Mouse (Mus musculus): ENCODE results near the gene Nos1ap. TPM values are rescaled to one million over a fixed set of nuclear protein-coding genes. Genes with fewer than 3 reads are reported as not detected.

Nos1ap gene
- 8.3 and 9.4 TPM in 2 replicates for polyA plus RNA-seq (2012; ENCODE audit: low replicate concordance)

DNA sequence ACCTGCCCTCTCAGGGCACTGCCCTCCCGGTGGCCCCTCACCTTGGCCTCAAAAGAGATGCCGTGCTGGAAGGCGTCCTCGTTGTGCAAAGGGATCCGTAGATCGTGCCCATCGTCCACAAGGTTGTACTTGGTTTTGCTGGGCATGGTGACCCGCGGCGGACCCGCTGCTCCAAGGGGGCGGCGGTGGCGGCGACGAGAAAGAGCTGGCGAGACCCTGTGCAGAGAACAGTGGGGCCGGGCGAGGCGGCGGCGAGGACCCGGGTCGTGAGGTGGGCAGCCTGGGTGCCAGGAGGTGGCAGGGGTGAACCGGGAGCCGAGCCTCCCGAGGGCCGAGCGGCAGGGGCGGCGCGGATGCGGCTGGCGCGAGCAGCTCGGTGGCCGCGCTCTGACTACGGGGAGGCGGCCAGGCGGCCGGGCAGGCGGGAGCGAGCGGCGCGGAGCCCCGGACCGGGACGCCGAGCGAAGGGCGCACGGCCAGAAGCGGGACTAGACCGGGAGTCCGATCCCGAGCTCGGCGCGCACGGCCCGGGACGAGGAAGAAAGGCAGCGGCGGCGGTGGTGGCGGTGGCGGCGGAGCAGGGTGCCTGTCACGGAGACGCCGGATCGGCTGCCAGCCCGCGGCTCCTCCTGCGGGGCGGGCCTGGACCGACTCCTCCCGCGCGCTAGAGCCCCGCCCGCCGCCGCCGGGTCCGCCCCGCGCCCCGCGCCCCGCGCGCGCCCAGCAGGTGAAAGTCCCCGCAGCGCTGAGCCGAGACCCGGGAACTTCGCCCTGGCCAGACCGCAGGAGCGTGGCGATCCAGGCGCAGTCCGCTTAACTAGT lies at the start of gene Nos1ap:
TSS of gene Nos1ap (minus strand) at position 643 of the 822 bp plus-strand sequence.

GRCm38 (mm10) chr1:170308503-170308902 lies 281.2 kb downstream of the Nos1ap start, which contains the start of gene Spata46:
Gene Spata46 (plus strand): TSS chr1:170308803.

GRCm38 (mm10) chr1:170306232-170306631 lies 283.4 kb downstream of the Nos1ap start, which contains the start of gene Gm7694:
Gene Gm7694 (minus strand): TSS chr1:170306332.

GRCm38 (mm10) chr1:170277016-170277415 lies 312.6 kb downstream of the Nos1ap start, which contains the start of gene Sh2d1b1:
Gene Sh2d1b1 (plus strand): TSS chr1:170277320.

Other genes with a start within 250 kb of the Nos1ap start
- gene Olfml2b, start 54.7 kb upstream of the Nos1ap start, polyA plus RNA-seq (2012; ENCODE audit: low replicate concordance): 0.30 and 0.31 TPM in 2 replicates